Mouse (Mus musculus) midbrain, postnatal 0 days (tissue): ENCODE data around the gene Sphk1. TPM values are rescaled to one million over a fixed set of nuclear protein-coding genes. Genes with fewer than 3 reads are reported as not detected.
A peak's percentile ranks its signal among the peaks of the same experiment; 100 is the strongest.

Experiments
- ATAC-seq: fragments of 200-750 bp; cut with Nextera tagmentation; 2 replicates; pipeline ENCODE4 v1.8.0; 2017; ENCODE audit warnings: moderate number of reproducible peaks, mild to moderate bottlenecking, moderate TSS enrichment, moderate library complexity; ENCODE audit not compliant: low FRiP score
- DNase-seq: peaks from one replicate; pipeline ENCODE4 v3.0.0-alpha.2; 2015; ENCODE audit warnings: low spot score
- H3K27ac ChIP-seq: fragments of 300-500 bp; sonication (generic); 2 replicates; pipeline ENCODE4 v1.5.1; 2014; ENCODE audit warnings: low read depth, mild to moderate bottlenecking, low read length, mixed read lengths
- H3K27me3 ChIP-seq: fragments of 300-500 bp; sonication (generic); 2 replicates; pipeline ENCODE4 v1.6.1; 2014; ENCODE audit warnings: low read length, control low read depth, mixed read lengths; ENCODE audit not compliant: insufficient read depth
- H3K36me3 ChIP-seq: fragments of 300-500 bp; sonication (generic); 2 replicates; pipeline ENCODE4 v1.6.1; 2014; ENCODE audit warnings: low read length, control low read depth, mixed read lengths; ENCODE audit not compliant: insufficient read depth
- H3K4me1 ChIP-seq: fragments of 300-500 bp; sonication (generic); 2 replicates; pipeline ENCODE4 v1.6.1; 2014; ENCODE audit warnings: mild to moderate bottlenecking, control low read depth, antibody characterized with exemption, low read length, mixed read lengths; ENCODE audit not compliant: insufficient read depth
- H3K4me2 ChIP-seq: fragments of 300-500 bp; sonication (generic); 2 replicates; pipeline ENCODE4 v1.6.1; 2014; ENCODE audit warnings: low read depth, mild to moderate bottlenecking, low read length, mixed read lengths; ENCODE audit not compliant: poor library complexity, severe bottlenecking
- H3K4me3 ChIP-seq: fragments of 300-500 bp; sonication (generic); 2 replicates; pipeline ENCODE4 v1.5.1; 2014; ENCODE audit warnings: low read depth, mild to moderate bottlenecking, low read length, moderate library complexity
- H3K9ac ChIP-seq: fragments of 300-500 bp; sonication (generic); replicated peaks from 2 replicates; pipeline ENCODE4 v1.6.1; 2014; ENCODE audit warnings: mild to moderate bottlenecking, low read length, moderate library complexity, mixed read lengths; ENCODE audit not compliant: poor library complexity, severe bottlenecking
- H3K9me3 ChIP-seq: fragments of 300-500 bp; sonication (generic); 2 replicates; pipeline ENCODE4 v1.6.1; 2016; ENCODE audit warnings: low read length, control low read depth
- CTCF ChIP-seq: IDR thresholded peaks from 2 replicates; pipeline ENCODE4 v1.5.1; 2016; ENCODE audit warnings: antibody characterized with exemption, mild to moderate bottlenecking
- WGBS: fragments of 180-500 bp; shearing (Covaris S2); extraction: QIAGEN DNeasy Blood & Tissue Kit; methylation state at CpG from one replicate; pipeline ENCODE4 v1.1.7; 2014; 5-methylcytosine and 5-hydroxymethylcytosine counted together
- polyA plus RNA-seq: library from polyadenylated mRNA; unstranded; fragments of >200 nt; fragmentation: Nextera tagmentation; extraction: Ambion mirVana; gene quantifications from 2 replicates; pipeline ENCODE4 v1.2.1, GENCODE M21; 2015
- total RNA-seq: library from RNA; depleted of rRNA; stranded (reverse); fragments of >200 nt; gene quantifications from 2 replicates; pipeline ENCODE4 v1.2.3, GENCODE M21; 2014

The Sphk1 gene
- total and polyA plus RNA-seq, 2 experiments from 2014 or later: 9.3 to 12.4 TPM

DNA sequence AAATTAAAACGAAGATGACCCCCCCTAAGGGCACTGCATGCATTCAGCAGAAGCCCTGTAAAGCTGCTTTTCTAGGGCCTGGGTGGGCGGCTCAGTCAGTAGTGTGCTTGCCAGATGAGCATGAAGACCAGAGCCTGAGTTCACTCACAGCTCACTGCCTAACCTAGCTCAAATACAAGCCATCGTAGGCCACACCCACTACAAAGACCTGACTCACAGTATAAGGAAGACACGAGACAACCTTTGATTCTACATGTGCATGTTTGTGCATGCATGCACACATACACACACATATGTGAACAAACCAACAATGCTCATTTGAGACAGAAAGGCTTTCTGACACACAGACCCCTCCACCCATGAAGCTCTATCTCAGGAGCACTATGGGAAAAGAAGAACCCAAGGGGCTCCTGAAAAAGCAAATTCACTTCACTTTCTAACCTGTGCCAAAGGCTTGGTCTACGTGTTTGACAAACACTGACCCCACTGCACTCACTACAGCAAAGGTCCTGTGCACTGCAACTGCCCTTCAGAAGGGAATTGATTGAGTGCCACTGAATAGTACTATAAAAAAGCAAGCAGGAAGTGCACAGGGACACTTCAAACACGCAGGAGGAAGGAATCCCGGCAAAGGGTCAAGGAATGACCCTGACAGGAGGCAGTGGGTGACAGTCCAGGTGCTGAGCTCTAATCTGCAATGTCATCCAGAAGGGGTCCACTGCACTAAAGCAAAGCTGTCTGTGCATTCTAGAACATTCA, 34.7 kb downstream of the Sphk1 start:
- Histone ChIP-seq H3K9me3 (no peaks in the 10 kb centered on the region), H3K4me3 (no peak overlapping the region), H3K27me3 (no peaks in the 10 kb centered on the region), H3K4me1 (no peaks in the 10 kb centered on the region), H3K27ac (no peak overlapping the region), H3K36me3 (no peaks in the 10 kb centered on the region), H3K4me2 (no peak overlapping the region), H3K9ac (no peak overlapping the region)
- ATAC-seq: no peak
- no peak for DNase-seq
- no peak for TF ChIP-seq CTCF
- 80% methylated on average over 7 of the region's 7 CpGs for WGBS

GRCm38 (mm10) chr11:116567531-116567930, 36.8 kb downstream of the Sphk1 start:
- Histone ChIP-seq H3K27ac (no peak overlapping the region), H3K9ac (no peak overlapping the region), H3K4me2 (no peak overlapping the region), H3K4me1 (peaks cover under 1% of the 10 kb centered on the region; the same call in 1 of the 2 replicates), H3K4me3 (no peak overlapping the region), H3K27me3 (no peaks in the 10 kb centered on the region), H3K36me3 (0 out of 2 replicates have a peak, but pooled peaks cover 4% of the 10 kb centered on the region), H3K9me3 (no peaks in the 10 kb centered on the region)
- DNase-seq: no peak
- 87% methylated on average over 8 of the region's 8 CpGs for WGBS
- ATAC-seq: no peak
- no peak for TF ChIP-seq CTCF

- DNase-seq (no peak), ATAC-seq (no peak)
- H3K36me3 ChIP-seq: 0 out of 2 replicates have a peak, but pooled peaks cover 4% of the 10 kb centered on the region
- TF ChIP-seq CTCF: no peak
- no peak overlapping the region for H3K27ac ChIP-seq
- peaks cover 9% of the 10 kb centered on the region; the same call in 1 of the 2 replicates for H3K4me1 ChIP-seq
- no peak overlapping the region for H3K4me2 ChIP-seq
- H3K4me3 ChIP-seq: no peak overlapping the region
- H3K27me3 ChIP-seq: no peaks in the 10 kb centered on the region
- 83% methylated on average over 7 of the region's 7 CpGs for WGBS
- H3K9me3 ChIP-seq: no peaks in the 10 kb centered on the region
- H3K9ac ChIP-seq: no peak overlapping the region
Measured at GRCm38 (mm10) chr11:116570821-116571220, 40.1 kb downstream of the Sphk1 start.

GRCm38 (mm10) chr11:116571767-116572679, 41.3 kb downstream of the Sphk1 start:
- 84% methylated on average over 19 of the region's 19 CpGs for WGBS
- Histone ChIP-seq H3K4me1 (peaks cover 9% of the 10 kb centered on the region; the same call in 1 of the 2 replicates), H3K9me3 (no peaks in the 10 kb centered on the region), H3K4me3 (no peak overlapping the region), H3K4me2 (no peak overlapping the region), H3K36me3 (0 out of 2 replicates have a peak, but pooled peaks cover 4% of the 10 kb centered on the region), H3K27ac (no peak overlapping the region), H3K27me3 (no peaks in the 10 kb centered on the region), H3K9ac (0 out of 2 replicates have a peak overlapping the region, but pooled peaks have one; percentile 13)
- ATAC-seq (no peak), DNase-seq (no peak)
- TF ChIP-seq CTCF: no peak

DNA sequence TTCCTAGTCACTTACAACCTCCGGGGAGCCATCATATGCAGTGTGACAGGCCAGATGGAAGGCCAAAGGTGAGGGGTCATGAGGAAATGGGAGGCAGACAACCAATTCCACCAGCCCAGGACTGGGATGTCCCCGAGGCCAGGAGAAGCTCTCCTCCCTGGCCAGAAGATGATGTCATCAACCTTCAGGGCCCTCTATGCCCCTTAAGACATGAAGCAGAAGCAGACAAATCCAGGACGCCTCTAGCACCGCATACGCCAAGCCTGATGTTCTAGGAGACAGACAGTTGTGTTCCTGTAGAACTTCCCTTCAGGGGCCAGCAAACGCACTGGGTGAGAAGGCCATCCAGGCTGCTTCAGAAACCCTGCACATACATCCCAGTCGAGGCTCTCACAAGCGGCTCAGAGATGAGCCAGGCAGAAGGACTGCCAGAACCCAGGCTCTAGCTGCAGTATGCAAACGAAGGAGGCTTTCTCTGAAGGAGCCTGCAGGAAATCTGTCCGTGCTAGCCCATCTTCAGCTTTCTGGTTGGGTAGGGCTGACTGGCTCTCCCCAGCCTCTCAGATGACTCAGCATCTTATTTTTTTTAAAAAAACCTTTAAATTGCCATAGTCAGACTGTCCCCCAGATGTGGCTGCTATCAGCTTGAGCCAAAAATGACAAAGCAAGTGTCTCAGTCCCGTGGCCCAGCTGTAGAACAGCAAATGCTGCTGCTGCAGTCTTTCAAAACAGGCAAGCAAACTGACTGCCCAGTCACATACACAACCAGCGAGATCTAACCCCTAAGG, 42.2 kb downstream of the Sphk1 start:
- Histone ChIP-seq H3K9ac (0 out of 2 replicates have a peak overlapping the region, but pooled peaks have one; percentile 13), H3K27me3 (no peaks in the 10 kb centered on the region), H3K9me3 (no peaks in the 10 kb centered on the region), H3K4me3 (no peak overlapping the region), H3K4me1 (peaks cover 9% of the 10 kb centered on the region; the same call in 1 of the 2 replicates), H3K36me3 (0 out of 2 replicates have a peak, but pooled peaks cover 4% of the 10 kb centered on the region), H3K27ac (no peak overlapping the region), H3K4me2 (no peak overlapping the region)
- ATAC-seq (no peak), DNase-seq (no peak)
- no peak for TF ChIP-seq CTCF
- 58% methylated on average over 12 of the region's 12 CpGs for WGBS
